Mouse (Mus musculus): ENCODE measurements at regions not wholly inside any gene's neighbourhood (a gene's known extent, or its start where the extent isn't known, plus 50 kb on each side); places are given as distances from the start of the nearest gene placed in this dataset.
"Not testable (repeated sequence)": the region's sequence is repeated elsewhere in the genome, so short reads cannot be mapped to it uniquely, and the experiment has no call there.

- DNase-seq, result no peak
Measured at GRCm38 (mm10) chr2:171985813-171986572, 57.3 kb downstream of the Cbln4 start.

GRCm38 (mm10) chr2:171969311-171969905, 73.9 kb downstream of the Cbln4 start:
- DNase-seq, result no peak

- no peak for DNase-seq
Measured at GRCm38 (mm10) chr2:171946569-171947250, 96.6 kb downstream of the Cbln4 start.

GRCm38 (mm10) chr2:171942671-171943070, 100.6 kb downstream of the Cbln4 start:
- no peak for DNase-seq

- no peak for DNase-seq
Measured at GRCm38 (mm10) chr2:171935646-171936325, 107.5 kb downstream of the Cbln4 start.

- DNase-seq, result no peak
Measured at GRCm38 (mm10) chr2:171920960-171921359, 122.3 kb downstream of the Cbln4 start.

GRCm38 (mm10) chr2:171887306-171887705, 156.0 kb downstream of the Cbln4 start:
- no peak for DNase-seq

GRCm38 (mm10) chr2:171879238-171879960, 163.9 kb downstream of the Cbln4 start:
- not testable (repeated sequence) for DNase-seq

GRCm38 (mm10) chr2:171867550-171867949, 175.7 kb downstream of the Cbln4 start:
- no peak for DNase-seq

- DNase-seq, result no peak
Measured at GRCm38 (mm10) chr2:171864376-171864965, 178.8 kb downstream of the Cbln4 start.

- DNase-seq, result no peak
Measured at GRCm38 (mm10) chr2:171862626-171863025, 180.6 kb downstream of the Cbln4 start.

- DNase-seq, result no peak
Measured at GRCm38 (mm10) chr2:171858894-171859293, 184.4 kb downstream of the Cbln4 start.

GRCm38 (mm10) chr2:171856491-171856890, 186.8 kb downstream of the Cbln4 start:
- no peak for DNase-seq

- no peak for DNase-seq
Measured at GRCm38 (mm10) chr2:171846826-171847492, 196.3 kb downstream of the Cbln4 start.

GRCm38 (mm10) chr2:171840058-171840713, 203.1 kb downstream of the Cbln4 start:
- DNase-seq, result no peak

GRCm38 (mm10) chr2:171822156-171822555, 221.1 kb downstream of the Cbln4 start:
- DNase-seq, result no peak

GRCm38 (mm10) chr2:171818504-171818903, 224.8 kb downstream of the Cbln4 start:
- no peak for DNase-seq

GRCm38 (mm10) chr2:171816685-171817419, 226.4 kb downstream of the Cbln4 start:
- no peak for DNase-seq

GRCm38 (mm10) chr2:171812701-171813100, 230.6 kb downstream of the Cbln4 start:
- no peak for DNase-seq

- no peak for DNase-seq
Measured at GRCm38 (mm10) chr2:171805376-171805775, 237.9 kb downstream of the Cbln4 start.
